Mouse (Mus musculus) central nervous system, embryonic 11.5 days (tissue): ENCODE results near the gene Olfr1016. TPM values are rescaled to one million over a fixed set of nuclear protein-coding genes. Genes with fewer than 3 reads are reported as not detected.

Experiments used
- polyA plus RNA-seq: library from polyadenylated mRNA; depleted of rRNA; stranded (reverse); fragments of >200 nt; gene quantifications from 2 replicates; pipeline ENCODE4 v1.2.3, GENCODE M21; 2012; rRNA removed

The Olfr1016 gene
- not detected in 2 replicates for polyA plus RNA-seq

GRCm38 (mm10) chr2:85802444-85802843 lies at the start of gene Olfr1016:
Olfr1016 (minus strand) TSS chr2:85802544.

GRCm38 (mm10) chr2:85846730-85847129 lies 44.4 kb upstream of the Olfr1016 start, which contains the start of gene Olfr1020:
Olfr1020 (plus strand) TSS chr2:85847030.

GRCm38 (mm10) chr2:85845383-85845782 lies 43.0 kb upstream of the Olfr1016 start, which contains the start of gene Olfr1019:
Olfr1019 (minus strand) TSS chr2:85845483.

GRCm38 (mm10) chr2:85818179-85818578 lies 15.8 kb upstream of the Olfr1016 start, which contains the start of gene Olfr1018:
Olfr1018 (plus strand) TSS chr2:85818479.

GRCm38 (mm10) chr2:85781717-85782116 lies 20.6 kb downstream of the Olfr1016 start, which contains the start of gene Olfr1015:
Olfr1015 (plus strand) TSS chr2:85782017.

GRCm38 (mm10) chr2:85772413-85772812 lies 29.9 kb downstream of the Olfr1016 start, which contains the start of gene Olfr1014:
Olfr1014 (plus strand) TSS chr2:85772713.

GRCm38 (mm10) chr2:85766798-85767197 lies 35.5 kb downstream of the Olfr1016 start, which contains the start of gene Olfr1013:
Olfr1013 (plus strand) TSS chr2:85767098.

GRCm38 (mm10) chr2:85762666-85763065 lies 39.7 kb downstream of the Olfr1016 start, which contains the start of gene Olfr1012:
Olfr1012 (minus strand) TSS chr2:85762766.

Other genes with a start within 250 kb of the Olfr1016 start
- not detected in 2 replicates for gene Olfr996, start 223.3 kb downstream of the Olfr1016 start, polyA plus RNA-seq
- gene Olfr998, start 213.6 kb downstream of the Olfr1016 start, polyA plus RNA-seq: not detected in 2 replicates
- not detected in 2 replicates for gene Olfr1000, start 190.6 kb downstream of the Olfr1016 start, polyA plus RNA-seq
- not detected in 2 replicates for gene Olfr1002, start 151.8 kb downstream of the Olfr1016 start, polyA plus RNA-seq
- gene Olfr154, start 138.1 kb downstream of the Olfr1016 start, polyA plus RNA-seq: not detected in 2 replicates
- gene Olfr1006, start 123.8 kb downstream of the Olfr1016 start, polyA plus RNA-seq: not detected in 2 replicates
- not detected in 2 replicates for gene Olfr1008, start 113.1 kb downstream of the Olfr1016 start, polyA plus RNA-seq
- gene Olfr1009, start 87.1 kb downstream of the Olfr1016 start, polyA plus RNA-seq: not detected in 2 replicates
- gene Olfr1012, start 39.8 kb downstream of the Olfr1016 start, polyA plus RNA-seq: not detected in 2 replicates
- not detected in 2 replicates for gene Olfr1013, start 35.4 kb downstream of the Olfr1016 start, polyA plus RNA-seq
- gene Olfr1014, start 29.8 kb downstream of the Olfr1016 start, polyA plus RNA-seq: not detected in 2 replicates
- not detected in 2 replicates for gene Olfr1015, start 20.5 kb downstream of the Olfr1016 start, polyA plus RNA-seq
- gene Olfr1018, start 15.9 kb upstream of the Olfr1016 start, polyA plus RNA-seq: not detected in 2 replicates
- not detected in 2 replicates for gene Olfr1019, start 42.9 kb upstream of the Olfr1016 start, polyA plus RNA-seq
- not detected in 2 replicates for gene Olfr1020, start 44.5 kb upstream of the Olfr1016 start, polyA plus RNA-seq
- gene Olfr1022, start 66.0 kb upstream of the Olfr1016 start, polyA plus RNA-seq: not detected in 2 replicates
- not detected in 2 replicates for gene Olfr1023, start 83.1 kb upstream of the Olfr1016 start, polyA plus RNA-seq
- gene Olfr1024, start 102.5 kb upstream of the Olfr1016 start, polyA plus RNA-seq: not detected in 2 replicates
- not detected in 2 replicates for gene Olfr1025-ps1, start 112.6 kb upstream of the Olfr1016 start, polyA plus RNA-seq
- gene Olfr1026, start 119.0 kb upstream of the Olfr1016 start, polyA plus RNA-seq: not detected in 2 replicates
- not detected in 2 replicates for gene Olfr1028, start 147.9 kb upstream of the Olfr1016 start, polyA plus RNA-seq
- not detected in 2 replicates for gene Olfr1029, start 171.4 kb upstream of the Olfr1016 start, polyA plus RNA-seq
- gene Olfr1030, start 176.7 kb upstream of the Olfr1016 start, polyA plus RNA-seq: not detected in 2 replicates
- gene Olfr1031, start 187.8 kb upstream of the Olfr1016 start, polyA plus RNA-seq: not detected in 2 replicates
- not detected in 2 replicates for gene Olfr1032, start 203.0 kb upstream of the Olfr1016 start, polyA plus RNA-seq
- 0.06 and 0.14 TPM in 2 replicates for gene Olfr1033, start 218.1 kb upstream of the Olfr1016 start, polyA plus RNA-seq
- gene Olfr1034, start 243.3 kb upstream of the Olfr1016 start, polyA plus RNA-seq: 0.05 TPM in 1 of 2 replicates, not detected in the other